Mouse (Mus musculus) gastrocnemius, postnatal 36 days (tissue): ENCODE results near the gene Pycard. TPM values are rescaled to one million over a fixed set of nuclear protein-coding genes. Genes with fewer than 3 reads are reported as not detected.
"Not testable (repeated sequence)": the region's sequence is repeated elsewhere in the genome, so short reads cannot be mapped to it uniquely, and the experiment has no call there.

ENCODE experiments used
- DNase-seq, 2 experiments: peaks; one replicate each; pipeline ENCODE4 v3.0.0; 2022
- intact Hi-C: fragments of 180-260 bp; cut with DNase I; formaldehyde crosslinking; loops from one replicate; pipeline ENCODE4 v1.15.1; 2025
- total RNA-seq, 2 experiments: library from RNA; stranded (reverse); gene quantifications; 2 replicates each; pipeline ENCODE4 v1.2.3; 2021

Gene Pycard
- total RNA-seq, 2 experiments from 2014 or later = 1.2 to 1.6 TPM

GRCm38 (mm10) chr7:127952864-127953581, 40.6 kb downstream of the Pycard start:
- intact Hi-C loops = no loop called here
- no peak for DNase-seq

- intact Hi-C loops = no loop called here
- no peak for DNase-seq
These were observed 47.1 kb downstream of the Pycard start, which contains the start of gene Prss36 for GRCm38 (mm10) chr7:127946470-127947023. TSS of gene Prss36 (minus strand) at chr7:127946725.

GRCm38 (mm10) chr7:127944614-127945013, 49.1 kb downstream of the Pycard start:
- no peak for DNase-seq
- intact Hi-C loops = no loop called here

GRCm38 (mm10) chr7:127942097-127942496, 51.6 kb downstream of the Pycard start:
- intact Hi-C loops, DNase-seq: not testable (repeated sequence)

Other genes with a start within 250 kb of the Pycard start
- gene Fbxl19, start 249.3 kb downstream of the Pycard start, total RNA-seq = 1 to 10 TPM; 1.9 to 2.5 TPM
- 1 to 10 TPM; 8.4 to 9.2 TPM for gene Orai3, start 224.1 kb downstream of the Pycard start, total RNA-seq
- gene Setd1a, start 217.2 kb downstream of the Pycard start, total RNA-seq = 10 to 100 TPM; 13.0 to 21.3 TPM
- gene Gm49388, start 208.3 kb downstream of the Pycard start, total RNA-seq = 1 to 10 TPM in 1 of 2 experiments, under 1 TPM in 1; 0.31 to 2.1 TPM
- 1 to 10 TPM; 5.5 to 5.6 TPM for gene Hsd3b7, start 193.3 kb downstream of the Pycard start, total RNA-seq
- gene Stx4a, start 169.6 kb downstream of the Pycard start, total RNA-seq = 10 to 100 TPM; 43.0 to 47.4 TPM
- gene Stx1b, start 169.3 kb downstream of the Pycard start, total RNA-seq = 1 to 10 TPM in 1 of 2 experiments, under 1 TPM in 1; 0.64 to 1.1 TPM
- 10 to 100 TPM; 10.4 to 12.7 TPM for gene Zfp646, start 117.6 kb downstream of the Pycard start, total RNA-seq
- gene Zfp668, start 117.0 kb downstream of the Pycard start, total RNA-seq = 1 to 10 TPM; 2.4 to 3.6 TPM
- gene Prss53, start 102.9 kb downstream of the Pycard start, total RNA-seq = 1 to 10 TPM; 1.5 to 1.7 TPM
- not detected for gene Gm21974, start 98.4 kb downstream of the Pycard start, total RNA-seq
- gene Vkorc1, start 98.2 kb downstream of the Pycard start, total RNA-seq = 10 to 100 TPM; 10.6 to 12.2 TPM
- 100 to 1,000 TPM; 155 TPM for gene Bckdk, start 89.8 kb downstream of the Pycard start, total RNA-seq
- 10 to 100 TPM; 20.7 to 20.9 TPM for gene Kat8, start 81.4 kb downstream of the Pycard start, total RNA-seq
- gene Prss8, start 63.8 kb downstream of the Pycard start, total RNA-seq = not detected
- gene Prss36, start 47.1 kb downstream of the Pycard start, total RNA-seq = 1 to 10 TPM; 6.5 to 7.2 TPM
- 10 to 100 TPM; 60.9 to 92.2 TPM for gene Fus, start 26.4 kb downstream of the Pycard start, total RNA-seq
- gene Trim72, start 10.1 kb upstream of the Pycard start, total RNA-seq = 100 to 1,000 TPM; 200 to 226 TPM
- 1 to 10 TPM; 1.6 TPM for gene Itgam, start 68.8 kb upstream of the Pycard start, total RNA-seq
- under 1 TPM in 1 of 2 experiments, not detected in 1; 0.05 TPM for gene Gm49368, start 68.8 kb upstream of the Pycard start, total RNA-seq
- gene Itgax, start 135.7 kb upstream of the Pycard start, total RNA-seq = under 1 TPM; 0.15 to 0.67 TPM
- gene Itgad, start 160.5 kb upstream of the Pycard start, total RNA-seq = not detected
- 1,000 to 10,000 TPM; 1,297 to 1,662 TPM for gene Cox6a2, start 212.5 kb upstream of the Pycard start, total RNA-seq
- 1 to 10 TPM; 8.0 to 8.5 TPM for gene Armc5, start 243.5 kb upstream of the Pycard start, total RNA-seq
- 1 to 10 TPM; 1.4 to 1.7 TPM for gene 9130023H24Rik, start 244.2 kb upstream of the Pycard start, total RNA-seq